Mouse (Mus musculus) thymus, adult 2 months (tissue): ENCODE results near the gene Foxr2. TPM values are rescaled to one million over a fixed set of nuclear protein-coding genes. Genes with fewer than 3 reads are reported as not detected.
A peak's percentile ranks its signal among the peaks of the same experiment; 100 is the strongest.

ENCODE experiments used
- DNase-seq: peaks from one replicate; pipeline ENCODE4 v3.0.0; 2021
- H3K27ac ChIP-seq: fragments of 200-500 bp; 2 replicates; pipeline ENCODE4 v1.5.1; 2012; ENCODE audit warnings: low read length, control low read depth; ENCODE audit not compliant: control insufficient read depth, insufficient read depth
- H3K27me3 ChIP-seq: fragments of 200-500 bp; 2 replicates; pipeline ENCODE4 v1.6.1; 2012; ENCODE audit warnings: mild to moderate bottlenecking, low read length, moderate library complexity, mixed read lengths; ENCODE audit not compliant: control insufficient read depth, insufficient read depth
- H3K36me3 ChIP-seq: fragments of 200-500 bp; 2 replicates; pipeline ENCODE4 v1.6.1; 2012; ENCODE audit warnings: mild to moderate bottlenecking, low read length, moderate library complexity; ENCODE audit not compliant: control insufficient read depth, insufficient read depth
- H3K4me1 ChIP-seq: fragments of 200-500 bp; replicated peaks from 2 replicates; pipeline ENCODE4 v1.6.1; 2012; ENCODE audit warnings: low read length; ENCODE audit not compliant: control insufficient read depth, insufficient read depth
- H3K4me3 ChIP-seq: fragments of 200-500 bp; 2 replicates; pipeline ENCODE4 v1.5.1; 2012; ENCODE audit warnings: mild to moderate bottlenecking, low read length, control low read depth, moderate library complexity; ENCODE audit not compliant: control insufficient read depth, insufficient read depth
- CTCF ChIP-seq: fragments of 200-500 bp; IDR thresholded peaks from 2 replicates; pipeline ENCODE4 v1.5.1; 2012; ENCODE audit warnings: mild to moderate bottlenecking, control low read depth, low read length, moderate library complexity, borderline replicate concordance; ENCODE audit not compliant: control insufficient read depth, poor library complexity, insufficient read depth; ENCODE audit errors: extremely low read depth
- POLR2A ChIP-seq: fragments of 200-500 bp; IDR thresholded peaks from 2 replicates; pipeline ENCODE4 v1.6.1; 2012; ENCODE audit warnings: mild to moderate bottlenecking, low read length, control low read depth, moderate library complexity; ENCODE audit not compliant: control insufficient read depth, poor library complexity, insufficient read depth; ENCODE audit errors: extremely low read depth
- WGBS: fragments of 180-500 bp; shearing (Covaris S2); methylation state at CpG from one replicate; pipeline ENCODE4 v1.1.7; 2018; 5-methylcytosine and 5-hydroxymethylcytosine counted together
- polyA plus RNA-seq: library from polyadenylated mRNA; depleted of rRNA; stranded (reverse); fragments of >200 nt; gene quantifications from 2 replicates; pipeline ENCODE4 v1.2.3, GENCODE M21; 2012; rRNA removed

Gene Foxr2
- polyA plus RNA-seq, 1 experiment: not detected

GRCm38 (mm10) chrX:153174786-153175185, 56.2 kb downstream of the Foxr2 start:
- Histone ChIP-seq H3K36me3 (no peaks in the 10 kb centered on the region), H3K4me1 (no peaks in the 10 kb centered on the region), H3K27ac (no peak overlapping the region), H3K27me3 (no peaks in the 10 kb centered on the region), H3K4me3 (no peak overlapping the region)
- DNase-seq: peak; percentile 10
- WGBS: 44% methylated on average over 1 of the region's 1 CpGs
- TF ChIP-seq POLR2A: no peak
- no peak for TF ChIP-seq CTCF

GRCm38 (mm10) chrX:153182221-153182620, 63.6 kb downstream of the Foxr2 start:
- Histone ChIP-seq H3K4me3 (no peak overlapping the region), H3K36me3 (no peaks in the 10 kb centered on the region), H3K27ac (no peak overlapping the region), H3K4me1 (no peaks in the 10 kb centered on the region), H3K27me3 (no peaks in the 10 kb centered on the region)
- no peak for DNase-seq
- TF ChIP-seq CTCF: no peak
- TF ChIP-seq POLR2A: no peak
- WGBS: 98% methylated on average over 2 of the region's 2 CpGs

Other genes with a start within 250 kb of the Foxr2 start
- gene Usp51, start 112.3 kb upstream of the Foxr2 start, polyA plus RNA-seq: not detected in 2 replicates
- gene Mageh1, start 81.2 kb upstream of the Foxr2 start, polyA plus RNA-seq: 0.94 and 1.1 TPM in 2 replicates
- 6.0 and 6.7 TPM in 2 replicates for gene Rragb, start 21.2 kb downstream of the Foxr2 start, polyA plus RNA-seq
- gene Klf8, start 118.7 kb downstream of the Foxr2 start, polyA plus RNA-seq: 1.00 and 1.3 TPM in 2 replicates